Mouse (Mus musculus) cerebellum, adult 2 months (tissue): Measurements from ENCODE around the gene Adamts16. TPM values are rescaled to one million over a fixed set of nuclear protein-coding genes. Genes with fewer than 3 reads are reported as not detected.

ENCODE experiments used
- DNase-seq, 2 experiments: peaks; one replicate each; pipeline ENCODE4 v3.0.0; 2021
- H3K27ac ChIP-seq: fragments of 200-500 bp; 2 replicates; pipeline ENCODE4 v1.5.1; 2012; ENCODE audit warnings: low read length, control low read depth, inconsistent platforms; ENCODE audit not compliant: insufficient read depth
- H3K27me3 ChIP-seq: fragments of 200-500 bp; 2 replicates; pipeline ENCODE4 v1.6.1; 2012; ENCODE audit warnings: inconsistent platforms, mild to moderate bottlenecking, low read length, moderate library complexity; ENCODE audit not compliant: control insufficient read depth, insufficient read depth
- H3K4me1 ChIP-seq: fragments of 200-500 bp; 2 replicates; pipeline ENCODE4 v1.6.1; 2011; ENCODE audit warnings: low read length; ENCODE audit not compliant: control insufficient read depth, insufficient read depth
- H3K4me3 ChIP-seq: fragments of 200-500 bp; replicated peaks from 2 replicates; pipeline ENCODE3; 2011; ENCODE audit warnings: mild to moderate bottlenecking, low read depth, low read length, control low read depth; ENCODE audit not compliant: insufficient read depth
- CTCF ChIP-seq: fragments of 200-500 bp; IDR thresholded peaks from 2 replicates; pipeline ENCODE4 v1.5.1; 2011; ENCODE audit warnings: low read depth, mild to moderate bottlenecking, control low read depth, low read length, moderate library complexity, borderline replicate concordance; ENCODE audit not compliant: insufficient read depth
- POLR2A ChIP-seq: fragments of 200-500 bp; IDR thresholded peaks from 2 replicates; pipeline ENCODE4 v1.6.1; 2011; ENCODE audit warnings: low read length, control low read depth, borderline replicate concordance; ENCODE audit not compliant: insufficient read depth
- WGBS: fragments of 180-500 bp; shearing (Covaris S2); methylation state at CpG from one replicate; pipeline ENCODE4 v1.1.7; 2018; 5-methylcytosine and 5-hydroxymethylcytosine counted together
- polyA plus RNA-seq: library from polyadenylated mRNA; depleted of rRNA; stranded (reverse); fragments of >200 nt; gene quantifications from 2 replicates; pipeline ENCODE4 v1.2.3, GENCODE M21; 2012

The Adamts16 gene
- polyA plus RNA-seq, 1 experiment: 6.2 TPM

- TF ChIP-seq POLR2A: no peak
- no peak for TF ChIP-seq CTCF
- 71% methylated on average over 1 of the region's 1 CpGs for WGBS
- no peaks in the 10 kb centered on the region for H3K27me3 ChIP-seq
Observed at GRCm38 (mm10) chr13:70719994-70720393, 121.6 kb downstream of the Adamts16 start.

DNA sequence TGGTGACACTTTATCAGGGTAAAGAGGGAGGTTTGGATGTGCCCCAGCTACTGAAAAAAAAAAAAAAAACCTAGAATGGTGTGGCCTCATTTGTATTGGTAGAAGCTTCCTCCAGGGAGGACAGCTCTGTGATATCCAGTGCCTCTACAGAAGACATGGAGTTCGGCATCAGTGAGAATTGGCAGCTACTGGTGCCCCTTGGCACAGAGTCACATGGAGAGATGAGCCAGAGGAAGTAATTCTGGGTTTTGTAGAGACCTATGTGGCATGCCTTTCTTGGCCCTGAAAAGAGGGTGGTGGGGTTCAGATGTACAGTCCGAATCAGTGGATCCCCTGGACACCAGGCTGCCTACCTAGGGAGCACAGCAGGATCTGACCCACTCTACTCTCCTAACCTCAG is 122.8 kb downstream of the Adamts16 start:
- 14% methylated on average over 2 of the region's 2 CpGs for WGBS
- peak in 1 of 2 experiments; percentile 20 for DNase-seq

More at GRCm38 (mm10) chr13:70719994-70720393, 121.6 kb downstream of the Adamts16 start:
- DNase-seq: no peak
- no peak overlapping the region for H3K4me3 ChIP-seq
- peaks cover 9% of the 10 kb centered on the region for H3K4me1 ChIP-seq
- H3K27ac ChIP-seq: no peak overlapping the region

DNA sequence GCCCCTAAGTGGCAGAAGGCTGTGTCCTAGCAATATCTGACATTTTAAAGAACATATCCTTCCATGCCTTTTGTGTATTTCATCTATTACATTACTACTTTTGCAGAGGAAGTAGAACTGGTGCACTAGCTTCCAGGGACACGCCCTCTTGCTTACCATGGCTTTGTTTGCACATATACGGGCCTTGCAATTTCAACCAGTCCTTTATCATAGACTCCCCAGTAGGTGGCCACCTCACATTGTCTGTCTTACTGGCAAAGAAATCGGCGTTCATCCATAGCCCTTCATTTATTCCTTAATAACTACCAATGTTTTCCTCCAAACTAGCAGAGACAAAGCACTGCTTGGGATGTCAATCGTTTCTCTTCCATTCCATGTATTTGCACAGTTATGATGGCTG is 125.6 kb downstream of the Adamts16 start:
- WGBS: 66% methylated on average over 5 of the region's 5 CpGs
- DNase-seq: no peak
- H3K4me1 ChIP-seq: peaks cover 9% of the 10 kb centered on the region
- H3K27me3 ChIP-seq: no peaks in the 10 kb centered on the region
- no peak overlapping the region for H3K27ac ChIP-seq
- H3K4me3 ChIP-seq: no peak overlapping the region
- TF ChIP-seq POLR2A (no peak), CTCF (no peak)

More for the DNA sequence above, 122.8 kb downstream of the Adamts16 start:
- H3K27ac ChIP-seq: no peak overlapping the region
- peaks cover 9% of the 10 kb centered on the region for H3K4me1 ChIP-seq
- no peaks in the 10 kb centered on the region for H3K27me3 ChIP-seq
- no peak overlapping the region for H3K4me3 ChIP-seq
- TF ChIP-seq POLR2A: no peak
- no peak for TF ChIP-seq CTCF

DNA sequence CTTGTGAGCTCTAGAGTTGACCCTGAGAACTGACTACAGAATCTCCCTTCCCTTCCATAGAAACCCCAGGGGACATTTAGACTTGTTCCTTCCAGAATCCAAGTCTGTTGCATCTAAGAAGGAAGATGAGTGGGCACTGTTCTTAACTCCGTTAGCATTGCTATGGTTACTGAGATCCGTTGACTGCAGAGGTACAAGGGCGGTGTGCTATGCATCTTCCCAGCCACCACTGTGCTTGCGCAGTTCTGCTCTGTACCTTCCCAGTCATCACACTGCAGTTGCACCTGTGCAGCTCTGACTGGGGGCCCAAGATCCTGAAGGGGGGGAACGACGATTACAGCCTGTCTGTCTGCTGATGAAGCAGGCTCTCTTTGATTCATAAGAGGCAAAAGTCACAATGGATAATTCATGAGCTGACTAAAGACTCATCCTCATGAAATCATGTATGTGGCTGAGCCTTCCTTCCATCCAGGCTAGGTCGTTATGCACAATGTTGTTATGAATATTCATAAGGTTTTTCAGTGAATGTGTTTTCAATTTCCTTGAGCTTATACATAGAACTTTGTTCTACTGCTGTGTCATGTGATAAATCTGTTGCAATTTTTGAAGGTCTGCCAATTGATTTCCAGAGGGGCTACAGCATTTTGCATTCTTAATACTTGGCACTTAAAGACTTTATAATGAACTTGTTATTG is 127.4 kb downstream of the Adamts16 start:
- no peak for TF ChIP-seq POLR2A
- no peak for TF ChIP-seq CTCF
- H3K27me3 ChIP-seq: no peaks in the 10 kb centered on the region
- H3K27ac ChIP-seq: no peak overlapping the region
- H3K4me3 ChIP-seq: no peak overlapping the region
- peaks cover 9% of the 10 kb centered on the region for H3K4me1 ChIP-seq
- no peak for DNase-seq
- 57% methylated on average over 7 of the region's 7 CpGs for WGBS

DNA sequence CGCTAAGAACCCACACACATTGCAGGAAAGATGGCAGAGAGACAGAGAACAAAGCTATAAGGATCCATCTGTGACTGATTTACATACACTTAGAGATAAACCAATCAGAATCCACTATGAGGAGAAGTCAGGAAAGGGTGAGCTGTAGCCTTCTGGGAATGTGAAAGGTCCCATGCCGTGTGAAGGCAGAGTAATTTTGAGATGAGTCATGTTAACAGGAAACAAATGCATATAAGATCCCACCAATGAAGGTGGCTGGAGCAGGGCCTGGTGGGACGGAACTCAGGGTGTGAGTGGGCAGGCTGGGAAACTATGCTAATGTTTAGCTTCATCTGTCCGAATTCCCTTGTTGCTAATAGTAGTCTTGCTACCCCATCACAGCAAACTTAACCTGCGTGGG is 128.3 kb downstream of the Adamts16 start:
- WGBS: 82% methylated on average over 5 of the region's 5 CpGs
- H3K27me3 ChIP-seq: no peaks in the 10 kb centered on the region
- peaks cover 2% of the 10 kb centered on the region; the same call in 1 of the 2 replicates for H3K4me1 ChIP-seq
- TF ChIP-seq POLR2A (no peak), CTCF (no peak)
- H3K27ac ChIP-seq: no peak overlapping the region
- no peak overlapping the region for H3K4me3 ChIP-seq
- no peak for DNase-seq

DNA sequence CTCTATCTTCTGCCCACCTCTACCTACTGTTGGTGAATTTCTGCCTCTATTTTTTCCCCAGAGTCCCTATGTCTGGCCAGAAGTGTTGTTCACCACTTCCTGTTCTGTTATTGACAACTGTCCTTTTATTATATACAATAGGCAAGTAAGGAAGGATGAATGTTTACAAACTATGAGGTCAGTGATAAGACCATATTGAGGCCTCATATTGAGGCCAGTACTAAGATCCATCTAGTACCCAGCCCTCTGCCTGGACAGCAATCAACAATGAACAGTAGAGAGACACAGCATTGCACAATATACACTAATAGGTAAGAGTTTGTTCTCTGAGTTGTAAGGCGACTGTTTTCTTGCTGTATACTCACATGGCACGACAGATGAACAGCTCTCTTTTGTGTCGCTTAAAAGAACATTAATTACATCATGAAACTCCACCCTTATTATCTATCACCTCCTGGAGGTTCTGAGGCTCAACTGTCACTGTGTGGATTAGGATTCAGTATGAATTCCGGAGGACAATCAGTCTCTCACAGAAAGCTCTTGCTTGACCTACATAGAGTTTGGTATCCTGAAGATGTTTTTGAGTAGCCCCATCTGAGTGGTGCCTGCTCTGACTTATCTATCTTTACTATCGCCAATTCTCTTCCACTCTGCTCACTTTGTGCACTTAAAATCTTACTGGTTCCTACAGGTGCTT is 134.3 kb downstream of the Adamts16 start:
- Histone ChIP-seq H3K27ac (no peak overlapping the region), H3K4me1 (no peaks in the 10 kb centered on the region), H3K4me3 (no peak overlapping the region), H3K27me3 (no peaks in the 10 kb centered on the region)
- 93% methylated on average over 5 of the region's 5 CpGs for WGBS
- no peak for TF ChIP-seq CTCF
- TF ChIP-seq POLR2A: no peak
- DNase-seq: no peak

GRCm38 (mm10) chr13:70702904-70703303 is 138.7 kb downstream of the Adamts16 start:
- DNase-seq: peak in 1 of 2 experiments; percentile 9
- no peaks in the 10 kb centered on the region for H3K4me1 ChIP-seq
- no peak for TF ChIP-seq CTCF
- no peak for TF ChIP-seq POLR2A
- no peaks in the 10 kb centered on the region for H3K27me3 ChIP-seq
- 45% methylated on average over 4 of the region's 4 CpGs for WGBS
- H3K4me3 ChIP-seq: no peak overlapping the region
- H3K27ac ChIP-seq: no peak overlapping the region

DNA sequence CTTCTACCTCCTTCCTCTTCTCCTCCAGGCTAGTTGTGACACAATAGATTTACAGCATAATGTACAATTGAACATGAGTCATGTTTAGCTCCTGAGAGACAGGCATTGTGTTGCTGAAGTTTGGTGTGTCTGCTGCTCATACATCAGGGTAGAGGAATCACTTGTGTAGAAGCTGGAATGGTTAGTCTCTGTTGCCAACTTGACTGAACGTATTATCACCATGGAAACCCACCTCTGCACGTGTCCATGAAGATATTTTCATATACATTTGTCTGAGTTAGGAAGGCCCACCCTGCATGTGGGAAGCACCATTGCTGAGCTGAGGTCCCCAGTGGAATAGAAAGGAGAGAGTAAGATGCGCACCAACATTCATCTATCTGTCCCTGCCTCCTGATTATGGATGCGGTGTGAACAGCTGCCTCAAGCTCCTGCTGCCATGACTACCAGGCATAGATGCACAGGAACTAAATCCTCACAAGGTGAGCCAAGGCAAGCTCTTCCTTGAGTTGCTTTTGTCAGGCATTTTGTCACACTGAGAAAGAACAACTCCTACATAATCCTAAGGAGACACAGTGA is 142.7 kb downstream of the Adamts16 start:
- TF ChIP-seq POLR2A: no peak
- no peak for TF ChIP-seq CTCF
- Histone ChIP-seq H3K4me1 (no peaks in the 10 kb centered on the region), H3K27me3 (no peaks in the 10 kb centered on the region), H3K27ac (no peak overlapping the region), H3K4me3 (no peak overlapping the region)
- WGBS: 69% methylated on average over 4 of the region's 4 CpGs
- no peak for DNase-seq
